ENCODE assay signal across 14 mouse cellular contexts in the genomic region with DNA sequence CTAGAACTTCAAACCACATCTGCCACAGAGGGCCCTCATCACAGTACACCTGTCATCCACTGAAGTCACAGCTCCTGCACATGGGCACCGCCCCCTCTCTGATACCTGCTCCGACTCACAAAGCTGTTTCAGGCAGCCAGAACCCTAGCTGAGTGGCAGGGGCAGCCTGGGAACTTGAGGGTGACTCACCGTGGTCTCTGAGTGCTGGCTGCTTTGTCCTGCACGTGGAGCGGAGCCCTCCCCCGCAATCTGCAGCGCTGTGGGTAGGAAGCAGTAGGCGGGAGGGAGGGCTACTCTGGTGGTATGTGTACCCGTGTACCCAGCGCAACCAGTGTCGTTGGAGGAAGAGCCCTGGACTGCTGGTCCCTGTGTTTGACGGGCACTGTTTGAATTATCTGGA.
DNase-seq lines count a peak whose midpoint lies in the region; TF ChIP-seq lines count a peak whose summit lies in the region.
"Had no signal": no experiment of that assay in that cellular context is flagged by ENCODE, and none has a peak within 500 bp of the region (broad histone marks: within the 10 kb centered on the region; RNA-seq: fewer than 3 reads in every experiment).

No protein-coding gene starts in this region.

- intact Hi-C loops in left cerebral cortex, adult 2 months (cut with DNase I): no loop called here

- no peak overlapping the region; the same call in 1 of the 2 replicates for H3K27ac ChIP-seq in left cerebral cortex, adult 2 months
- H3K27ac ChIP-seq: hindbrain, postnatal 0 days; limb, embryonic 13.5 days; midbrain, embryonic 12.5 days had no signal

- peak; percentile 48 to 52 for DNase-seq in adrenal gland, postnatal 36 days
- no peak for DNase-seq in adrenal gland, postnatal 25 days
- peak; percentile 57 to 62 for DNase-seq in left cerebral cortex, adult 2 months (ENCODE audit: extremely low spot score in 1 of 2, low spot score in 2 of 2)
- DNase-seq in left cerebral cortex, adult 11 months (ENCODE audit: low spot score): no peak
- peak; percentile 20 for DNase-seq in 3T3-L1 (ENCODE audit: low read depth, low spot score)
- peak; percentile 20 for DNase-seq in T-cell, adult 2 months (ENCODE audit: low spot score)
- DNase-seq in heart, adult 11 months: no peak
- DNase-seq in embryo, embryonic 9.5 days (ENCODE audit: extremely low spot score): no peak
- DNase-seq: cerebellum, postnatal 10 days; lung, adult 18-20 months; thymus, postnatal 25 days had no signal

- no peak overlapping the region for H3K4me3 ChIP-seq in left cerebral cortex, adult 2 months
- H3K4me3 ChIP-seq: limb, embryonic 13.5 days; midbrain, embryonic 12.5 days had no signal

- no peak for TF ChIP-seq CTCF in left cerebral cortex, adult 2 months (IDR thresholded peaks at IDR 0.05)

Comparison
In these comparisons a context has a peak if more than half of its experiments do, and no peak if none do; other contexts are left out.
1. DNase-seq: peak in adrenal gland, postnatal 36 days (2 of 2), left cerebral cortex, adult 2 months (2 of 2), 3T3-L1 (single experiment) and T-cell, adult 2 months (single experiment); none in adrenal gland, postnatal 25 days (single experiment), left cerebral cortex, adult 11 months (single experiment), heart, adult 11 months (single experiment) and embryo, embryonic 9.5 days (single experiment).